Mouse (Mus musculus): ENCODE data around the gene Armt1.

DNA sequence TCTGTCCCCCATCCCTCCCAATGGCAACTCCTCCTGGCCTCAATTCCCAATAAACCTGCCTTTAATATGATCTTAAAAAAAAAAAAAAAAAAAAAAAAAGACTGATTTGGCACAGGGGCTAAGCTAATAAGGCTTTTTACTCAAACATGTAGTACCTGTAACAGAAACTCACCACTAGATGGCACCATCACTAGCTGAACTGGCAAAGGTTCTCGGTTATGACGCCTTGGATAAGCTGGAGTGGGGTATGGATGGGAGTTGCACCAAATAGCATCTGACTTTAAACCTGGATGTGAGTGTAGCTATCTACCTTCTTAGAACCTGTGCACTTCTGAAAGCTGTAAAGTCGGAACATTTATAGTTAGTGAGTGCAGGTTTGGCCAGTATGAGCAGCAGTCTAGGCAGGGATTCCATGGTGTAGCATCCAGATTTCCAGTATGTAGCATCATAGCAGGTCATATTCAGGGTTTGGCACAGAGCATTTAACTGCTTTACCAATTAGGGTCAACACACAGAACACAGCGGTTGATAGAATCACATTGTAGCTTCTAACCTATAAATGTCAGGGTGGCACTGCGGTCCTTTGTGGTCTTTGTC lies 27.3 kb upstream of the Armt1 start:
- peak; percentile 56 for TF ChIP-seq CTCF (conservative IDR thresholded peaks at IDR 0.05; ENCODE audit: insufficient read depth, insufficient read length, low read depth, low read length)
- no peak for TF ChIP-seq POLR2A (IDR thresholded peaks at IDR 0.05; ENCODE audit: low read depth, low read length)
